Mouse (Mus musculus) heart, embryonic 13.5 days (tissue): ENCODE measurements at regions not wholly inside any gene's neighbourhood (a gene's known extent, or its start where the extent isn't known, plus 50 kb on each side); places are given as distances from the start of the nearest gene placed in this dataset.

ENCODE experiments used
- ATAC-seq: fragments of 200-750 bp; cut with Nextera tagmentation; 2 replicates; pipeline ENCODE4 v1.8.0; 2017; ENCODE audit warnings: moderate TSS enrichment; ENCODE audit not compliant: insufficient number of reproducible peaks, low FRiP score, low TSS enrichment; ENCODE audit errors: extremely low read depth
- H3K27ac ChIP-seq: fragments of 300-500 bp; sonication (generic); replicated peaks from 2 replicates; pipeline ENCODE4 v1.5.1; 2015; ENCODE audit warnings: moderate library complexity, mild to moderate bottlenecking, inconsistent platforms
- H3K27me3 ChIP-seq: fragments of 300-500 bp; sonication (generic); replicated peaks from 2 replicates; pipeline ENCODE4 v1.6.1; 2015; ENCODE audit warnings: mild to moderate bottlenecking, inconsistent platforms
- H3K36me3 ChIP-seq: fragments of 300-500 bp; sonication (generic); 2 replicates; pipeline ENCODE4 v1.6.1; 2015; ENCODE audit warnings: mild to moderate bottlenecking, inconsistent platforms
- H3K4me1 ChIP-seq: fragments of 300-500 bp; sonication (generic); 2 replicates; pipeline ENCODE4 v1.6.1; 2015; ENCODE audit warnings: inconsistent platforms
- H3K4me2 ChIP-seq: fragments of 300-500 bp; sonication (generic); 2 replicates; pipeline ENCODE4 v1.6.1; 2015; ENCODE audit warnings: inconsistent platforms, mild to moderate bottlenecking, moderate library complexity
- H3K4me3 ChIP-seq: fragments of 300-500 bp; sonication (generic); 2 replicates; pipeline ENCODE4 v1.5.1; 2015; ENCODE audit warnings: moderate library complexity, mild to moderate bottlenecking, inconsistent platforms
- H3K9ac ChIP-seq: fragments of 300-500 bp; sonication (generic); 2 replicates; pipeline ENCODE4 v1.6.1; 2015; ENCODE audit warnings: inconsistent platforms, mild to moderate bottlenecking, moderate library complexity
- H3K9me3 ChIP-seq: fragments of 300-500 bp; sonication (generic); 2 replicates; pipeline ENCODE4 v1.6.1; 2016; ENCODE audit warnings: inconsistent platforms
- WGBS: fragments of 180-500 bp; shearing (Covaris S2); methylation state at CpG from one replicate; pipeline ENCODE4 v1.1.7; 2015; ENCODE audit warnings: mixed read lengths; 5-methylcytosine and 5-hydroxymethylcytosine counted together

DNA sequence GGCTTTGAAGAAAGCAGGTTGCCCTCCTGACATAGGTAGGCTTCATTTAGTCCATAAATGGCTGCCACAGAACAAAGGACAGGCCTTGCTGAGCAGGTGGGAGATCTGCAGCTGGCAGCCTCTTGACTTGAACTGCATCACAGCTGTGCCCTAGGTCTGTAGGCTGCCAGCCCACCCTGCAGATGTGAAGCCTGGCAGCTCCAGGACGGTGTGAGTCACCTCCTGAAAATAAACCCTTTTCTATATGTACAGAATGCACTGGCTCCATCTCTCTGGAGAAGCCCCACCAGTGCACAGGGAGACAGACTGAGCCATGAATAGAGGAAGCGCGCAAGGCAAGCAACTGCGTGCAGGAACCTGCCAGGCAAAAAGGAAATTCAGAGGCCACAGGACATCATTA is 78.7 kb upstream of the Syt13 start:
- 77% methylated on average over 4 of the region's 4 CpGs for WGBS

DNA sequence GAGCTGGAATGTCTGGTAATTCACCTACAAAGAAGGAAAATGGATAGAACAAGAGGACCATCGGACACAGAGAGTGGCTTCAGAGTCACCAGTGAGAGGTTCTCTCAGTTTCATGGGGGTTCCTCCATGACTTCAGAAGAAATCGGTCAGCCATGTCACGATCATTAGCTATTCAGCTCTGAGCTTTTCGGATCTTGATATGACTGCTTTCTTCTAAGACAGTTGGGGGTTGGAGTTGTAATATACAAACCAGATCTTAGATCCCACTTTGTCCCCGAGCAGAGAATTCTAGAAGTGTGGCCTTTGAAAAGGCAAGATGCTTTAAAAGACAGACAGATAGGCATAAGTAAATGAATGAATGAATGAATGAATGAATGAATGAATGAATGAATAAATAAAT is 76.9 kb upstream of the Syt13 start:
- Histone ChIP-seq H3K27ac (no peak overlapping the region), H3K4me1 (no peaks in the 10 kb centered on the region), H3K9ac (no peak overlapping the region), H3K27me3 (peaks cover 5% of the 10 kb centered on the region; the same call in 1 of the 2 replicates), H3K4me2 (no peak overlapping the region), H3K36me3 (no peaks in the 10 kb centered on the region), H3K4me3 (no peak overlapping the region), H3K9me3 (no peaks in the 10 kb centered on the region)
- ATAC-seq, result no peak
- 85% methylated on average over 5 of the region's 5 CpGs for WGBS

More for the DNA sequence above, 78.7 kb upstream of the Syt13 start:
- ATAC-seq, result no peak
- H3K4me2 ChIP-seq, result no peak overlapping the region
- H3K27me3 ChIP-seq, result peaks cover 5% of the 10 kb centered on the region; the same call in 1 of the 2 replicates
- no peak overlapping the region for H3K27ac ChIP-seq
- H3K9me3 ChIP-seq, result no peaks in the 10 kb centered on the region
- H3K36me3 ChIP-seq, result no peaks in the 10 kb centered on the region
- H3K4me1 ChIP-seq, result no peaks in the 10 kb centered on the region
- H3K9ac ChIP-seq, result no peak overlapping the region
- no peak overlapping the region for H3K4me3 ChIP-seq

DNA sequence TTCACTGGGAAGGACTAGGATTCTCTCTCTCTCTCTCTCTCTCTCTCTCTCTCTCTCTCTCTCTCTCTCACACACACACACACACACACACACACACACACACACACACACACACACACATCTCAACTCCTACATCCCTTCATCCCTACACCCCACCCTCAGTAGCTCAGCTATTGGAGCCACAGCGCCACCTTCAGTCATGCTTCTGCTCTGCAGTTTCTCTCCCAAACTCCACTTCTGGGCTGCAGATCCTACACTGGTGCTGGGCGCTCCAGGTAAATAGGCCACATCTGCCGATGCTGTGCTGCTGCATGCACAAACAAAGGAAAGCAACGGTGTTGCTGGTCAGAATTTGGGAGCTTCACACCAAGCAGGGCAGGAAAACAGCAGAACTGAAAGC is 74.9 kb upstream of the Syt13 start:
- Histone ChIP-seq H3K4me1 (no peaks in the 10 kb centered on the region), H3K4me2 (no peak overlapping the region), H3K9ac (no peak overlapping the region), H3K4me3 (no peak overlapping the region), H3K27me3 (peaks cover 5% of the 10 kb centered on the region; the same call in 1 of the 2 replicates), H3K9me3 (no peaks in the 10 kb centered on the region), H3K36me3 (no peaks in the 10 kb centered on the region), H3K27ac (no peak overlapping the region)
- WGBS, result 18% methylated on average over 4 of the region's 4 CpGs
- no peak for ATAC-seq

DNA sequence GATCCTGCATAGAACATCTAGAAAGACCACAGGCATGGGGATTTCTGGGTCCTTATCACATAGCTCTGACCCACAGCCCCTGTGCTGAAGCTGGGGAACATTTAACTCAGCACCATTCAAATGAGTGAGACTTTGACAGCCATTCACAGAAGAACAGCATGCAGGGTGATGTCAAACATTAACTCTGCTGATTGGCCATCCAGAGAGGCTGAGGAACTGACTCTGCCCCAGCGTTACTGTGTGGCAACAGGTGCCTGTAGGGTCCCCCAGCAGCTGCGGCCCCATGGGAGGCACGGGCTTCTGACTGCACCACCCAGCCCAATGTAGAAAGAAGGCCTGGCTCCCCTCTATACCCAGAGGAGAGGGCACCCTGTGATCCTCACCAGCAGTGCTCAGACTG is 73.3 kb upstream of the Syt13 start:
- H3K9me3 ChIP-seq, result no peaks in the 10 kb centered on the region
- no peaks in the 10 kb centered on the region for H3K36me3 ChIP-seq
- H3K9ac ChIP-seq, result no peak overlapping the region
- no peak overlapping the region for H3K27ac ChIP-seq
- H3K4me3 ChIP-seq, result no peak overlapping the region
- WGBS, result 30% methylated on average over 3 of the region's 3 CpGs
- H3K27me3 ChIP-seq, result peaks cover 5% of the 10 kb centered on the region; the same call in 1 of the 2 replicates
- peaks cover 6% of the 10 kb centered on the region for H3K4me1 ChIP-seq
- no peak for ATAC-seq
- no peak overlapping the region for H3K4me2 ChIP-seq

DNA sequence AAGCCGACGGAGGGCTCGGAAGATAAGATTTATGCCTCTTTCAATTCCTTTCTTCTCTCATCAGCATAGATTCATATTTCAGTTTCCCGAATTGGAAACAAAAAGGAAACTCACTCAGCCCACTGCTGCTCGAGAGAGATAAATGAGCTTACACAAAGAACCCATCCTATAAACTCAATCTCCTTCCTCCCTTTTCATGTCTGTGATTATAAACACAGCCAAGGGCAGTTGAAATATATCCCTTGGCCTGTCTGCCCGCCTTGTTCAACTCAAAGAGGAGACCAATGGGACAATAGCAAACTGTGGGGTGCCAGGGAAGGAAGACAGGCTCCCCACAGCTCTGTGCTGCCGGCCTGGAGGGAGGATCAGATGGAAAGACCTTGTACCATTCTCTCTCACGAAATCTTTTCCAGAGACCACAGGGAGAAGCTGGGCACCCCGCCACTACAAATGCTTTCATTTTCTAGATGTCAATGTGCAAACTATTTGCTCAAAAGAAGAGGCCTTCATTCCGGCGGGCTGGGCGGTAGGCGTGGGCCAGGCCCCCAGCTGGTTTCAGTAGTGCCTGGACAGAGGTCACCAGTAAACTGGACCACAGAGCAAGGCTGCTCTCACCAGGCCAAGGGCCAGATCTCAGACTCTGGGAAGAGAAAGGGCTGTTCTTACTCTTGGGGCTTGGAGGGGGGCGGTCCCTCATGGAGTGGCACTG is 69.7 kb upstream of the Syt13 start:
- Histone ChIP-seq H3K36me3 (no peaks in the 10 kb centered on the region), H3K4me1 (peaks cover 6% of the 10 kb centered on the region), H3K9ac (no peak overlapping the region), H3K4me2 (no peak overlapping the region), H3K9me3 (no peaks in the 10 kb centered on the region), H3K27ac (no peak overlapping the region), H3K4me3 (no peak overlapping the region), H3K27me3 (no peaks in the 10 kb centered on the region)
- no peak for ATAC-seq
- WGBS, result 51% methylated on average over 14 of the region's 14 CpGs

DNA sequence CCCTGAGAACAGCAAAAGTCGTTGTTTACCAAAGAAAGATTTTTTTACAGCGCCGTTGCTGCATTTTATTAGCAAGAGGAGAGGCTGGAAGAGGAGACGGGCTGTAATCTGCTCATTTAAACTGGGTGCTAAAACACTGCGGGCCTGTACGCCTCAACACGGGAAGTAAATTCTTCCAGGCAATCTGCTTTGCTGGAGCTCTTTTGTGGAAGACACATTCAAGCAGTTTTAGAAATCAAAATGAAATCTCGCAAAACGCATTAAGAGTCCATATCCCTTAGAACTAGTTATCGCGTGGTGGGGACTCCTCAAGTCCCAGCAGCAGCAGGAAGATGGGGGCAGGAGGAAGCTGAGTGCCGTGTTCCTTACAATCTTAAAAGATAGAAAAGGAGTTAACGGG is 65.9 kb upstream of the Syt13 start:
- no peak overlapping the region for H3K4me2 ChIP-seq
- H3K36me3 ChIP-seq, result no peaks in the 10 kb centered on the region
- no peak overlapping the region for H3K4me3 ChIP-seq
- no peak overlapping the region for H3K9ac ChIP-seq
- no peak for ATAC-seq
- no peaks in the 10 kb centered on the region for H3K27me3 ChIP-seq
- no peaks in the 10 kb centered on the region for H3K9me3 ChIP-seq
- 68% methylated on average over 13 of the region's 13 CpGs for WGBS
- peaks cover 6% of the 10 kb centered on the region for H3K4me1 ChIP-seq
- no peak overlapping the region for H3K27ac ChIP-seq

DNA sequence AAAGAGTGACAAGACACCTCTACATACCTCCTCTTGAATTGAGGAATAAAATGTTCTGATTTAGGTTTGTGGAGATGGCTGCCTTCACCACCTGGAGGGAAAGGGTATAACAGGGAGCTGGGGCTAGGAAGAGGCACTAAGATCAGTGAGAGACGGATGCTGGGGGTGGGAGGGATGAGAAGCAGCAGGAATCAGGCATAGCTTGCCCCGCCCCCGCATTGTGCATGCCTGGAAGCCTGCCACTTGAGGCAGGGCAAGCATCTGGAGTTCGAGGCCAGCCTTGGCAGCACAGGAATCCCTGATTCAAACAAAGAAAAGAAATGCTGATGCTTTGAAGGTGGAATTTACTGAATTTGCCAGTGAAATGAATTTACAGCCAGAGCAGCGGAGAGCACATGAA is 63.6 kb upstream of the Syt13 start:
- no peak for ATAC-seq
- H3K9ac ChIP-seq, result no peak overlapping the region
- H3K27me3 ChIP-seq, result no peaks in the 10 kb centered on the region
- H3K4me1 ChIP-seq, result no peaks in the 10 kb centered on the region
- no peaks in the 10 kb centered on the region for H3K9me3 ChIP-seq
- no peaks in the 10 kb centered on the region for H3K36me3 ChIP-seq
- no peak overlapping the region for H3K27ac ChIP-seq
- 44% methylated on average over 5 of the region's 5 CpGs for WGBS
- H3K4me2 ChIP-seq, result no peak overlapping the region
- H3K4me3 ChIP-seq, result no peak overlapping the region

DNA sequence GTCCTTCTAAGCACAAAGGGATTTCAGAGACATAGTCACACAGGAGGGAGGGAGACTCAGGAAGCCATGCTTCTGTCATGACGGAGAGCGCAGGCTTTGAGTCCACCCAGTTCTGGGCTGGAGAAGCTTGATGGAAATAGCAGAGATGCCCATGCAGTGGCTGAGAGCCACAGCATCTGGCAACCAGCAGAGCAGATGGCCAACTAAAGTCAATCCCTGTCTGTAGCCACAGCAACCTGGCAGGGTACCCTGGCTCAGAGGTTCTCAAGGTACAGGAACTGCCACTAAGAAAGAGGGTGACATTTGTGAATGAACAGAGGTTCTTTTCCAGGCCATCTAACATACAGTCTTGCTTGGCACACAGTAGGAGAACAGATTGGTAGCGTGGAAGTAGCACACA is 61.7 kb upstream of the Syt13 start:
- 80% methylated on average over 3 of the region's 3 CpGs for WGBS
- Histone ChIP-seq H3K4me3 (no peak overlapping the region), H3K9me3 (no peaks in the 10 kb centered on the region), H3K27me3 (no peaks in the 10 kb centered on the region), H3K4me2 (no peak overlapping the region), H3K27ac (no peak overlapping the region), H3K9ac (no peak overlapping the region), H3K36me3 (no peaks in the 10 kb centered on the region), H3K4me1 (no peaks in the 10 kb centered on the region)
- ATAC-seq, result no peak

DNA sequence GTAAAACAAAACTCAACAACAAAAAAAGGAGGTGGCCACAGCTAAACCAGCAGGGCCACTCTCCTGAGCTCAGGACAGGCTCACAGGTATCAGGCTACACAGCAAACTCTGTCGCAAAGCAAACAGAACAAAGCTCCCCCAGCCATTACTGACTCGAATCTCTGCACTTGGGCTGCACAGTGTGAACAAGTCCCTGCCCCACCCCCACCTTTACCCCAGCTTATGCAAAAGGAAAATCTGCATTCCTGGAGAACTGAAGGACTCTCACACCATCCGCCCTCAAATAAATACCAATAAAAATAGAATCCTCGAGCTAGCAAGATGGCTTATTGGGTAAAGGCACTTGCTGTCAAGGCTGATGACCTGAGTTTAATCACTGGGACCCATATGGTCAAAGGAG is 60.6 kb upstream of the Syt13 start:
- Histone ChIP-seq H3K4me3 (no peak overlapping the region), H3K36me3 (no peaks in the 10 kb centered on the region), H3K27me3 (no peaks in the 10 kb centered on the region), H3K4me2 (no peak overlapping the region), H3K4me1 (no peaks in the 10 kb centered on the region), H3K9ac (no peak overlapping the region), H3K9me3 (no peaks in the 10 kb centered on the region), H3K27ac (no peak overlapping the region)
- ATAC-seq, result no peak
- WGBS, result 45% methylated on average over 4 of the region's 4 CpGs

DNA sequence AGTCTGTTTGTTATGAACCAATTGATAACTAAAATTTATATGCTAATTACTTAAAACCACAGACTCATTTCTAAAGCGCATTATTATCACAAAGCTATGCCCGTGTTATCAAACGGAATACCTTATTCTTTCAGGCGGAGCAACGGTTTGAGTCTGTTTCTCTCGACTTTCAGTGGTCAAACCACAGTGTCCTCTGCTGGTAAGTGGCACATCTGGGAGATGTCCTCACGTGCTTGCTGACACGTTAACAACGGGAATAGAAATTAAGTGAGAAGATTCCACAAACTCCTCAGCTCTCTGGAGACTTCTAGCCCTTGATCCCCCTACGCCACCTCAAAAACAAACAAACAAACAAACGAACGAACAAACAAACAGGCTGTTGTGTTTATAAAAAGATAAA is 58.9 kb upstream of the Syt13 start:
- no peak overlapping the region for H3K9ac ChIP-seq
- H3K4me1 ChIP-seq, result no peaks in the 10 kb centered on the region
- no peaks in the 10 kb centered on the region for H3K27me3 ChIP-seq
- no peak for ATAC-seq
- H3K4me2 ChIP-seq, result no peak overlapping the region
- H3K36me3 ChIP-seq, result no peaks in the 10 kb centered on the region
- H3K27ac ChIP-seq, result no peak overlapping the region
- no peaks in the 10 kb centered on the region for H3K9me3 ChIP-seq
- WGBS, result 59% methylated on average over 12 of the region's 12 CpGs
- no peak overlapping the region for H3K4me3 ChIP-seq

DNA sequence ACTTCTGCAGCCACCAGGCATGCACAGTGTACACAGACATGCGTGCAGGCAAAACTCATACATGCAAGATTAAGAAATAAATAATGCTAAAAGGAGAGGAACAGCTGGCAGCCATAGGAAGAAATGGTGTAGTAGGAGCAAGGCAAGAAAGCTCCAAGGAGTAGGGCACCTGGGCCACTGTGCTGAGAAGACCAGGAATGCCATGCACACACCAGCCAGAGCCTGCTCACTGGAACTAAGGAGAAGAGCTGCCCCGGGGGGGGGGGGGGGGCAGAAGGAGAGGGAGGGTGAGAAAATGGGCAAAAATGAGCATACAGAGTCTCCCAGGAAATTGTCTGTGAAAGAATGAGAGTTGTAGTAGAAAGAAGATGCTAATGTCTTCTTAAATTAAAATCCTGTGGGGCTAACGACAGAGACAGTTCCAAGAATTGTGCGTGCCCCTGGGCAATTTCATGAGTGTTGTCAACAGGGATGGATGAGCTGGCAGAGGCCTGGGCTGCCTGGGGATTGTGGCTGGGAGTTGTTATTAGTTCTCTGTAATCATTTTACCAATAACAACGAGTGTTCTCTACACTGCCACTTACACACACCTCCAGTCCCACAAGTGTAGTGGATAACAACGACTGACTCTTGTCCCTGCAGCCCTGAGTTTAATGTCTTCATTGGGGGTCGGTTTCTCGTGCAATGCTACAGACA is 54.2 kb upstream of the Syt13 start:
- no peak overlapping the region for H3K9ac ChIP-seq
- no peak for ATAC-seq
- whole genome bisulfite sequencing, result 73% methylated on average over 8 of the region's 8 CpGs
- H3K27ac ChIP-seq, result no peak overlapping the region
- no peaks in the 10 kb centered on the region for H3K4me1 ChIP-seq
- no peaks in the 10 kb centered on the region for H3K36me3 ChIP-seq
- no peak overlapping the region for H3K4me3 ChIP-seq
- no peaks in the 10 kb centered on the region for H3K27me3 ChIP-seq
- 0 out of 2 replicates have a peak, but pooled peaks cover 4% of the 10 kb centered on the region for H3K9me3 ChIP-seq
- no peak overlapping the region for H3K4me2 ChIP-seq
